Mouse (Mus musculus) lung, postnatal 36 days (tissue): ENCODE data around the gene Ptges3l.
"Not testable (repeated sequence)": the region's sequence is repeated elsewhere in the genome, so short reads cannot be mapped to it uniquely, and the experiment has no call there.

Source experiments
- DNase-seq: peaks from one replicate; pipeline ENCODE4 v3.0.0; 2022; ENCODE audit warnings: mixed read lengths

Ptges3l gene

GRCm38 (mm10) chr11:101418991-101419390 is 6.1 kb downstream of the Ptges3l start:
- DNase-seq: no peak

GRCm38 (mm10) chr11:101417101-101417855 is 7.9 kb downstream of the Ptges3l start, which contains the start of gene Aarsd1:
Aarsd1 (minus strand) TSS chr11:101417615.
- DNase-seq: peak; percentile 89

- DNase-seq: peak; percentile 39
Observed at GRCm38 (mm10) chr11:101416433-101417100, 8.6 kb downstream of the Ptges3l start.

- DNase-seq: no peak
Observed at GRCm38 (mm10) chr11:101415306-101415705, 9.8 kb downstream of the Ptges3l start.

GRCm38 (mm10) chr11:101395110-101395509 is 30.0 kb downstream of the Ptges3l start:
- peak; percentile 83 for DNase-seq

GRCm38 (mm10) chr11:101381817-101382216 is 43.3 kb downstream of the Ptges3l start:
- DNase-seq: no peak

- DNase-seq: no peak
Observed at GRCm38 (mm10) chr11:101378926-101379325, 46.2 kb downstream of the Ptges3l start.

GRCm38 (mm10) chr11:101378196-101378595 is 46.9 kb downstream of the Ptges3l start:
- DNase-seq: not testable (repeated sequence)

- no peak for DNase-seq
Observed at GRCm38 (mm10) chr11:101374421-101374938, 50.7 kb downstream of the Ptges3l start.

GRCm38 (mm10) chr11:101370141-101370540 is 55.0 kb downstream of the Ptges3l start:
- DNase-seq: no peak
